Mouse (Mus musculus) gastrocnemius, postnatal 10 days (tissue): Measurements from ENCODE around the gene Gm21900. TPM values are rescaled to one million over a fixed set of nuclear protein-coding genes. Genes with fewer than 3 reads are reported as not detected.
"Not testable (repeated sequence)": the region's sequence is repeated elsewhere in the genome, so short reads cannot be mapped to it uniquely, and the experiment has no call there.

Experiments used
- DNase-seq: peaks from one replicate; pipeline ENCODE4 v3.0.0; 2021; ENCODE audit warnings: mixed read lengths
- long read RNA-seq, 2 experiments: library from polyadenylated mRNA; stranded (forward); transcript quantifications; one replicate each; pipeline ENCODE4 v2.0.0; 2021
- total RNA-seq, 2 experiments: library from RNA; stranded (reverse); gene quantifications; 2 replicates each; pipeline ENCODE4 v1.2.3; 2021

The Gm21900 gene
- total RNA-seq = not detected
- long read RNA-seq, experiment 1 = 0 reads
- long read RNA-seq, experiment 2 = 0 reads

GRCm38 (mm10) chrY:10616061-10616460, at the start of gene Gm21900:
Gene Gm21900 (plus strand): TSS chrY:10616361.
- DNase-seq = not testable (repeated sequence)

GRCm38 (mm10) chrY:10643516-10643915, 27.4 kb downstream of the Gm21900 start:
- DNase-seq = peak; percentile 3

Other genes with a start within 250 kb of the Gm21900 start
- not detected for gene Gm28510, start 203.6 kb upstream of the Gm21900 start, total RNA-seq
- not detected for gene Gm20737, start 80.3 kb upstream of the Gm21900 start, total RNA-seq
- gene Gm21775, start 62.9 kb upstream of the Gm21900 start, total RNA-seq = not detected
- not detected for gene Gm20777, start 136.1 kb downstream of the Gm21900 start, total RNA-seq